Mouse (Mus musculus): Measurements from ENCODE around the gene Rrm2.

The Rrm2 gene

GRCm38 (mm10) chr12:24753680-24754079 is 45.6 kb downstream of the Rrm2 start:
- no peak for DNase-seq

DNA sequence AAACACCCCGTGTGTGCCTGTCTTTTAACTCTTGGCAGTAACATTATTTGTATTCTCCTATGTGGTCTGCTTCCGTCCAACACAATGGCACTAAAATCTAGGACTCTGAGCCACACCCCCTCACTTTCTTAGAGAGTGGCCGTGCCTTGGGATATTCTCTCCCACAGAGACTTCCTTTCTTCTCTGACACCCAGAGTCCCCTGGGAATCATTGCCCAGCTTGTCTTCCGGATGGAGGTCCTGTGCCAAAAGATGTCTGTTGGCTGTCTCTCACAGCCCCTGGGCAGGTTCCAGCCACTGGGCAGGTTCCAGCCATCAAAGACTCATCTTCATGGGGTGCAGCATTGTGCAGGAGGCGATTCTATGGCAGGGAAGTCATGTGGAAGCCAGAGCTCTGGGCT is 46.7 kb downstream of the Rrm2 start:
- peak; percentile 27 to 63 for DNase-seq

GRCm38 (mm10) chr12:24755471-24755870 is 47.4 kb downstream of the Rrm2 start:
- DNase-seq = no peak

GRCm38 (mm10) chr12:24757387-24757786 is 49.3 kb downstream of the Rrm2 start:
- no peak for DNase-seq

DNA sequence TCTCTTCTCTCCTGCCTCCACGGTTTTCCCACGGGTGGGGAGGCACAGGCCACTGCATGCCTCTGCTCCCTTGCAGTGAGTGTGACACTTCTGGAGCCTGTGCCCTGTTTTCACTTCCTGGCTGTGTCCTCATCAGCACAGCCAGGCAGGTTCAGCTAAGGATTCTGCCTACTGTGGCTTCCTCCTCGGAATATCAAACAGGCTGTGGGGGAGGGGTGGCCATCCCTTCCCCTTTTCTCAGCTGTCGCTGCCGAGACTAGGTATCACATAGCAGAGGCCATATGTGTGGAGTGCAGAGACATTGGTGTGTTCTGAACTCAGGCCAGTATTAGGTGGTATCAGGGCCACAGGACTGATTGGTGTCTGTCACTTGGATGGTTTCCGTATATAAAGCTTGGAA is 50.3 kb downstream of the Rrm2 start:
- peak; percentile 42 to 52 for DNase-seq

GRCm38 (mm10) chr12:24762253-24762652 is 54.2 kb downstream of the Rrm2 start:
- no peak for DNase-seq
